Mouse (Mus musculus) cerebral cortex, adult 2 months (tissue): ENCODE data around the gene Nanos3.

Source experiments
- WGBS: fragments of 180-500 bp; shearing (Covaris S2); methylation state at CpG from one replicate; pipeline ENCODE4 v1.1.7; 2018; 5-methylcytosine and 5-hydroxymethylcytosine counted together

Nanos3 gene

DNA sequence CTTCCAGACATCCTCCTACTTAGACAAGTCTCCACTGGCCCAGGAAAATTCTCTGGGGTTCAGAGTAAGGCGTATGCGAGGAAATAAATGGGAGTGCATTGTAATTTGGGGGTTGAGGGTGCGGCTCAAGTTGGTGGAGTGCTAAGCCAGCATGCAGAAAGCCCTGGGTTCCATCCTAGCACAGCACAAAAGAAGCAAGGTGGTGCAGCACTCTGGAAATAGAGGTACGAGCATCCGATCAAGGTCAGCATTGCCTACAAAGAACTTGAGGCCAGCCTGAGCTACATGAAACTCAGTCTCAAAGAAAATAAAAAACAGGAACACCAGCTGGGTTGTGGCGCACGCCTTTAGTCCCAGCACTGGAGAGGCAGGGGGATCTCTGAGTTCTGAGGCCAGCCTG lies at the start of gene Nanos3:
Nanos3 (minus strand) TSS at position 101 of the 400 bp plus-strand sequence.
- WGBS = 97% methylated on average over 7 of the region's 7 CpGs

DNA sequence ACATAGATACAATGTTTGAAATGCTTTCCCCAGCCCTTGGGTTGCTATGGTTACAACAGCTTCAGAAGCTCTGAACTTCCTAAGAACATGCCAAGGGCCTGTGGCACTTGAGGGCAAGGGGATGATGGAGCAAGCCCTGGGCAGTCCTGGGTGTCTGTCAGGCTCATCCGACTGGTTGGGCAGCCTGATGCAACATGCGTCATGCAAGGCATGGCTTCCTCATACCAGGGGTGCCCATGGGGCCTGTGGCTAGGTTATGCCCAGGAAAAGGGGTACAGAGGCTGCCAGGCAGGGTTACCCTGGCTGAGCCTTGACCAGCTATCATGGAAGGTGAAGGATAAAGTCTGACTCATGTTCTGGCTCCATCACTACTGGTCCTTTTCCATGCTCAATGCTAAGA lies 48.0 kb upstream of the Nanos3 start:
- WGBS = 81% methylated on average over 2 of the region's 2 CpGs

DNA sequence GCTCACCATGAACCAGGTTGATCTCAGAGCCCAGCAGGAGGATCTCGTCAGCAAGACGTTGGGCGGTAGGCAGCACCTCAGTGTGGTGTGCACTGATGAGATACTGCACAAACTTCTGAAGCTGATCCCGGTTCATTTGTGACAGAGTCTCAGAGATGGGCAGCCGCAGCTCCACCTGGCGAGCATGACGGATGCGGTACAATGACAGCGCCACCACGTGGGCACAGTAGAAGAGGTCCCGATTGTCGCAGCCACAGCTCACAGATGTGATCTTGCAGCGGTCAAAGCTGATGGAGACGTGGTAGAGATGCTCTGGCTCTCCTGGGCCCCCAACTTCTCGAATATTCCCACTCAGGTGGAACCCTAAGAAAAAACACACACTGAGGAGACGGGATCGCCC lies 45.7 kb upstream of the Nanos3 start:
- WGBS = 80% methylated on average over 17 of the region's 17 CpGs

DNA sequence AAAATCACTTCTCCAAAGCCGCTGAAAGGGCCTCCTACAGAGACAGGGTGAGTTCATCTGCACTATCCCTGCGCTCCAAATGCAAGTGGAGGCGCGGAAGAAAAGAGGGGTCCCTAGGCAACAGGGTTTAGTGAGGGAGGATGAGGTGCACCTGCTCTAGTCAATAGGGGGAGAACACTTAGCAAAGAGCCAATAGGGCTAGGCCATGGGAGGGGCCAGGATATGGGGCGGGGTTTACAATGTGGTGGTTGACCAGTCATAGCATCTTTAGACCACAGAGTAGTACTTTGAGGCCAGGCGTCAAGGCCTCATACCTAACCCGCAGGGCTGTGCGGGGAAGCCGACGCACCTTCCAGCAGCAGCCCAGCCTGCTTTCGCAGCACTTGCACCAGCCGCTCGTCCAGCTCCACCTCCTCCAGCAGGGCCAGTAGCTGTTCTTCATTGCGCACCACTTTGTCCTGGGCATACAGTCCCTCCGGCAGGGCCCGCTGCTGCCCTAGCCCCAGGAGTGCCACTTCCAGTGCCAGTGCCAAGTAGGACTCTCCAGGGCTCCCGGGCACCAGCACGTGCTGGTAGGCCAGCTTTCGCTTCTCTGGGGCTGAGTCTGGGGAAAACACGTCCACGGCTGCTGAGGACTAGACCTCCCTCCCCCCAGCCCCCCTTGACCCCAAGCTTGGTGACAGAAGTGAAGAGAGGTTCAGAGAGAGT lies 38.5 kb upstream of the Nanos3 start:
- WGBS = 84% methylated on average over 21 of the region's 21 CpGs

DNA sequence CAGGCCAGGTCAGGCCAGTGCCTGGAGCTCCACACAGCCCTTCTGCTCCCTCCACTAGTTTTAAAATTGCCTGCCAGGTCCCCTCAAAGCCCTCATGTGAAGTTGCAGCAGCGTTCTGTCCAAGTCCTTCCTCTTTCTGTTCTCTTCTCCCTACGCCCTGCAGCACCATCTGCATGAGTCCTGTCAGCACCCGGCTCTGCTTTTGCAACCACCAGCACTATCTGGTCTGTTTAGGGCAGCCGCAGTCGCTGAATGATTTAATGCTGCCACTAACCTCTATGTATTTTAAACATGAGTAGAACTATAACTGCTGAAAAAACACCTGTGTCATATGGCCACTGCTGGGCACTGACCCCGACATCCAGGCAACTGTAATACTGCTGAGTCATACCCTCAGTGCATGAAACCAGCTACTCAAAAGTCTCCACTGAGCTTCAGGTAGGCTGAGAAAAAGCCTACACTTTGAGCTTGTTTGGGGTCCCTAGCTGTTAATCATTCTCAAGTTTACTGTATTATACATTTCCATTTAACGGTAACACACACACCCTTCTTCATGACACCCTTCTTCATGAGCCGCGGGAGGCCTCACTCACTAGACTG lies 37.6 kb upstream of the Nanos3 start:
- 74% methylated on average over 9 of the region's 9 CpGs for WGBS

DNA sequence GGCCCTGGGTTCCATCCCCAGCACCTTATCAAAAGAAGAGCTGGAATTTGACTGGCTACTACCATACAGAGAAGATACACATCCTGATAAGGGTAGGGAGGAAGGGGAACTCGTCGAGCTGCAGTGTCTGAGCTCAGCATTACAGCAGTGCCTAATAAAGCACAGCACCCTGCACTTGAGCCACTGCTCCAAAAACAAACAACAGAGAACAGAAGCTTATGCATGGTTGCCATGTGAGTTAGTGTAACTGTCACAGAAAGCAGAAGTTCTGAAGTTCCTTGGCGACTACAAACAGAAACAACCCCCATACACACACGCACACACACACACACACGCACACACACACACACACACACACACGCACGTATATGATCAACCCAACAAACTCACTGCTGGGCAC lies 35.1 kb upstream of the Nanos3 start:
- WGBS = 72% methylated on average over 7 of the region's 7 CpGs

DNA sequence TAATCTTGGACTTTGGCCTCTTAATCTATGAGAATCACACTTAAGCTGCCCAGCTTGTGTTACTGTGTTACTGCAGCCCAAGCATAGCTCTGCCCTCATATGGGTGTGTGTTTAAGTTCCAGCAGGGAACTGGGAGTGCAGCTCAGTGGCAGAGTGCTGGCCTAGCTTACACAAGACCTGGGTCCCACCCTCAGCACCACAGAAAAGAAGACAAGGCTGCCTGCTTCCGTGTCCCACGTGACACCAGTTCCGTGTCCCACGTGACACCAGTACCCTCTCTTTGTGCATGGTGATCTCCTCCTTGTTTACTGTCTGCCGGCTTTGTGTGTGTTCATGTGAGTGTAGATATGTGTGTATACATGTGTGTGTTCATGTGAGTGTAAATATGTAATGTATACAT lies 33.1 kb upstream of the Nanos3 start:
- WGBS = 94% methylated on average over 5 of the region's 5 CpGs

DNA sequence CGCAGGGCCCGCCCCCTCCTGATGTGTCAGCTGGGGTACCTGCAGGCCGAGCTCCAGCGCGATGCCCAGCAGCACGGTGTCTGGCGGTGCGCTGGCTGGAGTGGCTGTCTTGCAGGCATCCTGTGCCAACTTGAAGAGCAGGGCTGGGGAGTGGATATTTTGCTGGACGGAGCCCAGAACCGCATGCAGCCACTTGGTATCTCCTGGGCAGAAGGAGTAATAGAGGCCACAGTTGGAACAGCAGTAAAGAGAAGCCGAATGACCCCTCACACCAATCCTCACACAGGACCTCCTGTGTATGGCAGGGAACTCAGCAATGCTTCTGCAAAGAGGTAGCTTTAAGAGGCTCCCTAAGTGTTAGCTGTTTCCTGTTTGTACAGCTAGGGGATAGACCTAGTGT lies 32.2 kb upstream of the Nanos3 start:
- WGBS = 90% methylated on average over 11 of the region's 11 CpGs

DNA sequence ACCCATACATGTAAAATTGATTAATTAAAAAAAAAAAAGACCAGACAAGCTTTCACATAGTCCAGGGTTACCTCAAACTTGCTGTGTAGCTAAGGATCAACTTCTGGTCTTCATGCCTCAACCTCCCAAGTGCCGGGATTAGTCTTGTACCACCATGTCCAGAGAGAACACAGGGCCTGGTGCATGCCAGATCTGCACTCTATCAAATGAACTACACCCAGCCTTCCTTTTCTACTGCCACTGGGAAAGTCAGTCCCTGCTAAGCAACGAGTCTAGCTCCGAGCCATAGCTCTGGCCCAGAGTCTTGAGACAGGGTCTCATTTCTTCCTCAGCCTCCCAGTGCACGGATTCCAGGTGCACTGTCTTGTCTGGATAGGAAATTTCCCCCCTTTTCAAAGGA lies 28.3 kb upstream of the Nanos3 start:
- 89% methylated on average over 4 of the region's 4 CpGs for WGBS

DNA sequence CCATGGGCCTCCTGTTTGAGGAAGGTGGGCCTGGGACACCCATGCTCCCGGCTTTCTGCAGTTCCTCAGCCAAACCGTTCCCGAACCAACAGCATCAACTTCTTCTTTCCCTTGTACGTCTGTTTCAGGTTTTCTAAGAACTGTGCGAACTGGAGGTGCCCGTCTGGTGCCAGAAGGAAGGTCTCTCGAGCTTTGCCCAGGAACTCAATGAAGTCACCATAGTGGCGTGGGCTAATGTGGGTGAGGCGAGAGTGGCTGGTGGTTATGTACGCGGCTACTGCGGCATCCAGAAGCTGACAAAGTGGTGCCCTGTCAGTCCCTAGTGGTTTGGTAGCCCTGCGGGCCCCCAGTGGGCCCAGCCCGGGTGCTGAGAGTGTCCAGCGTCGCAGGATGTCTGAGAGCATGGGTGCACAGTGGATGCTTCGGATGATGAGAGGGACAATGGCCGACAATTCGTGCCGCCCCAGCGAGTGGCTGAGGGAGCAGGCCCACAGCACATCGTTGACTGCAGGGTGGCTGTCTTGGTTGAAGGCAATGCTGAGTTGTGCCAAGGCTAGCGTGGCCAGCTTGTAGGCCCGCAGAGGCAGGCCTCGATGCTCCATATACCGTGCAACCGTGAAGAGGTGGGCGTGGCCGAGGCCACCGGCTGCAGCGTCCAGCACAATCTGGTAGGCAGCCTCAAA lies 27.0 kb upstream of the Nanos3 start:
- 88% methylated on average over 31 of the region's 31 CpGs for WGBS

DNA sequence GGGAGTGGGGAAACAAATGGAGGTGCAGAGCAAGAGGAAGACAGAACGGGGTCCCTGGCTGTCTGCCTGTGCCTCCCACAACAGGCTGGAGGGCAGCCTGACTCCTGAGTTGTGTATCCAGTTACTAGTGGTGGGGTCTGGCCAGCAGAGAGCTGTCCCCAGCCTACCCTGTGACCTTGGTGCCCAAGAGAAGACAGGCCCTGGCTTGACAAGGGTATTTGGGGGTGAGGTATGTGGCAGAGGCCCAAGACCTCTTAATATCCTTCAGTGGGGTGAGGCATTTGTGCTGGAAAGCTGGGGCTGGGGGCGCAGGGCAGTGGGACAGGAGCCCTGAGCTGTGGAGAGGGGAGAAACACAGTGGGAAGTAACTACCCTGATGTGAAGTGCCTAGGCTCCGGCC lies 26.2 kb upstream of the Nanos3 start:
- WGBS = 81% methylated on average over 3 of the region's 3 CpGs

DNA sequence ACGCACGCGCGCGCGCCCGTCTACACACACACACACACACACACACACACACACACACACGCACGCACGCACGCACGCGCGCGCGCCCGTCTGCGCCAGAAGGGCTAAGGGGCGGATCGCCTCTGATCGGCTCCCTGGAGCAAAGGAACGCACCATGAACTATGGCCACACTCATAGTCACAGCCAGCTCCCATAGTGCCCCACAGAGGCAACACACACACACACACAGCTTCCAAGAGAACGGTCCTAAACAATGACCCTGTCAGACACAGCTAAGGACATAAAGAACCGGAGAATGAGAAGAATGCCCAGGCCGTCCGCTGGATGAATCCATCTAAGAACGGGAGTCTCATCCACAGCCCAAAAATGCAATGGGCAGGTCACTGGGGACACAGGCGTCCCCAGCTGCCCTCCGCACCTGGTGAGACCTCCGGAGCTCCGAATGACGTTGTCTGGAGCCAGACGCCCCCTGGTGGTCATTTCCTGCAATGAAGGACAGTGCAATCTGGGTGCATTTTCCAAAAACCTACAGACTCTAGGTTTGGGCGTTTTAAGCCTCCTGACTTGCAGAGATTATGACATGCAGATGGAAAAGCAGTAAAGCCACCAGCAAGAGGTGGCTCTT lies 25.3 kb upstream of the Nanos3 start:
- 37% methylated on average over 34 of the region's 34 CpGs for WGBS

DNA sequence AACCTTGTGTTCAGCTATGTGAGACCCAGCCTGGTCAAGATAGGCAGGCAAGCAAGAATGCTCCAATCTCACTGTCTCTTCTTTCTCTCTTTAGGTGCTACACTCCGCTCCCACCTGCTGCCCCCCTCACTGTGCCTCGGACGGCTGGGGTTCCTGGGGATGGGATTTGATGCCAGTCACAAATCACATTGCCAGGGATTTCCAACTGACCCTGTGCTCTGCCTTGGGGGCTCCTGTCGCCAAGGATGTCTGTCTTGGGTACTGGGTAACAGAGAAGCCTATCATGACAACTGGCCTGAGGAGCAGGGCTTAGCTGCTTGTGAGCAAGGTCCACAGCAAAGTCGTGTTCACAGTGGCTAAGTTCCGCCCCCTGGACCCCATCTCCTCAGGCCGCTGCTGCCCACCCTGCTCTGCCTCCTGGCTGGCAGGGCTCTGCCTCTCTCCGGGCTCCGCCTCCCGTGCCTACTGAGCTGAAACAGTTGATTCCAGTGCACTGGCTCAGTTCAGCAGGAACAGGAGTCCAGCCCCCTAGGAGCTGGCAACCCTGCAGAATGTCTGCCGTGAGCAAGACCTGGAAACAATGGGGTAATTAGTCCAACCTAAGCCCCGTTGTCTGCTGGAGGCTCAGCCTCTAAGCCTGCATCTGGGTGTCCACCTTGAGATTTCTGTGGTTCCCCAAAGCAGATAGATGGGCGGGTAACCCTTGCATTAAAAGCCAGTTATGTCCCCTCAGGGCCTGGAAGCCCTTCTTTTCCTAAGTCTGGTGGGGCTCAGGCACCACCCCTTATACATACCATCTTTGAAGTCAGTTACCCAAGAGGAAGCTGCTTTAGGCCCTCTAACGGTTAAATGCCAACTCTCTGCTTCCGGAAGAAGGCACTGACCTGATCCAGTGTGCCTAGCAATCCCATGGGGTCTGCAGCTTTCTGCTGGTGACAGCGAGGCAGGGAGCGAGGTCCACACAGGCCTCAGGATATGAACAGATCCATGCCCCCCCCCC lies 23.7 kb upstream of the Nanos3 start:
- WGBS = 41% methylated on average over 17 of the region's 17 CpGs

DNA sequence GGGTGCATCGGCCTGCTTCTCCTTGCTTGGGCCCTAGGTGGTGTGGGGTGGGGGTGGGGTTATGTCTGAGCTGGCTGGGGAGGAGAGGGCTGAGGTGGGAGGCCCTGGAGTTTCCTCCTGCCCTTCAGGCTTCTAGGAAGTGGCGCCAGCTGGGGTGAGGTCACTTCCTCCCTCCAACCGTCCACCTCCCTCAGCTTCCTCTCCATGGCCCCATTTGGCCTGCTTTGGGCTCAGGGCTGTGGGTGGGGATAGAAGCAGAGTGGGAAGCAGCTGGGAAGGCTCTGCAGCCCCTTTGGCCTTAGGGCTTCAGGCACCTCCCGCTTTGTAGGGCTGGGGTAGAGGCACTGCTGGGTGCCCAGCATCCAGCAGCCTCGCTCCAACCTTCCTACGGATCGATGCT lies 22.8 kb upstream of the Nanos3 start:
- WGBS = 40% methylated on average over 7 of the region's 7 CpGs

DNA sequence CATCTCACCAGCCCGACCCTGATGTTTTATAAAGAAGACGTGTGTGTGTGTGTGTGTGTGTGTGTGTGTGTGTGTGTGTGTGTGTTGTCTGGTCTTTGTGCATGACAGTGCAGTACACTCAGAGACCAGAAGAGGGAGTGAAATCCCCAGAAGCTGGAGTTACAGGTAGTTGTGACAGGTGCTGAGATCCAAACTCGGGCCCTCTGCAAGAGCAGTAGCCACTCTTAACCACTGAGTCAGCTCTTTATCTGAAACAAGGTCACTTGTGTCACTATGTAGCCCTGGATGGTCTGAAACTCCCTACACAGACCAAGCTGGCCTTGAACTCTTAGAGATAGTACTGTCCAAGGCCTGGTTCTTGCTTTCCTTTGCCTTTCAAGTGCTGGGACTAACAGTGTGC lies 21.6 kb upstream of the Nanos3 start:
- WGBS = 92% methylated on average over 3 of the region's 3 CpGs

DNA sequence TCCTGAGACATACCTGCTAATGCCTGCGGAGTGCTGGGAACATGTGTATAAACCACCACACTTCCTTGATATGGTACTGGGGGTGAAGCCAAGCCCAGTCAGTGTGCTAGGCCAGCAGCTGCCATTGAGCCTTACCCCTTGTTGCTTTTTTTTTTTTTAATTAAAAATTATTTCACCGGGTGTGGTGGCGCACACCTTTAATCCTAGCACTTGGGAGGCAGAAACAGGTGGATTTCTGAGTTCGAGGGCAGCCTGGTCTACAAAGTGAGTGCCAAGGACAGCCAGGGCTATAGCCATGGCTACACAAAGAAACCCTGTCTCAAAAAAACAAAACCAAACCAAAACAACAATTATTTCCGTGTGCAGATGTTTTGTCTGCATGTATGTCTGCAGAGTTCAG lies 20.1 kb upstream of the Nanos3 start:
- WGBS = 87% methylated on average over 5 of the region's 5 CpGs

DNA sequence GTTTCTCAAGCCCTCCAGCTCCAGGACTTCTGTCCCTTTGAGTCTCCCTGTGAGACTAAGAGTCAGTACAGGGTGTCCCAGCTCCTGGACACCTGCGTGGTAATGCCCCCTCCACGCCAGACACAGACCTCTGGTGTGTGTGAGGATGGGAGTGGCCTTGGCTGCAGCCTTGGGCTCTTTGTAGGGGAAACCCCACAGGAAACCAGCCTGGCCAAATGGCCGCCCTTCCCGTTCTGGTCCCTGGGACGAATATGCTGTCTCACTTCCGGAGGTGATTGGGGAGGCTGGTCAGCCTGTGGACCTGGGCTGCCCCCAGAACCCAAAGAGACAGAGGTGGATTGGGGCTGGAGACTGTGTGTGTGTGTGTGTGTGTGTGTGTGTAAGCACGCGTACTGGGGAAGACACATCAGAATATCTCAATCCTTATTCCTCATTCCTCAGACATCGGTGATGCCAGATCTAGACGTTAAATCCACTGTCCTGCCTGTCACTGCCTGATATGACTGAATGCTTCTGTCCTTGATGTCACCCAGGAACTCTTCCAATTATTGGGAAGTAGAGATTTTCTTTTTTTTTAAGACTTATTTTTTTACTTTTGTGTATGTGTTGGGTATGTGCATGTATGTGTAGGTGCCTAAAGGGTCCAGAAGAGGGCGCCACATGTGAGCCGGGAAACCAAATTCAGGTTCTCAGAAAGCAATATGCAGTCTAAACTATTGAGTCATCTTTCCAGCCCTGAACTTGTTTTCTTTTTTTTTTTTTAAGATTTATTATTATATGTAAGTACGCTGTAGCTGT lies 19.2 kb upstream of the Nanos3 start:
- WGBS = 53% methylated on average over 13 of the region's 13 CpGs

DNA sequence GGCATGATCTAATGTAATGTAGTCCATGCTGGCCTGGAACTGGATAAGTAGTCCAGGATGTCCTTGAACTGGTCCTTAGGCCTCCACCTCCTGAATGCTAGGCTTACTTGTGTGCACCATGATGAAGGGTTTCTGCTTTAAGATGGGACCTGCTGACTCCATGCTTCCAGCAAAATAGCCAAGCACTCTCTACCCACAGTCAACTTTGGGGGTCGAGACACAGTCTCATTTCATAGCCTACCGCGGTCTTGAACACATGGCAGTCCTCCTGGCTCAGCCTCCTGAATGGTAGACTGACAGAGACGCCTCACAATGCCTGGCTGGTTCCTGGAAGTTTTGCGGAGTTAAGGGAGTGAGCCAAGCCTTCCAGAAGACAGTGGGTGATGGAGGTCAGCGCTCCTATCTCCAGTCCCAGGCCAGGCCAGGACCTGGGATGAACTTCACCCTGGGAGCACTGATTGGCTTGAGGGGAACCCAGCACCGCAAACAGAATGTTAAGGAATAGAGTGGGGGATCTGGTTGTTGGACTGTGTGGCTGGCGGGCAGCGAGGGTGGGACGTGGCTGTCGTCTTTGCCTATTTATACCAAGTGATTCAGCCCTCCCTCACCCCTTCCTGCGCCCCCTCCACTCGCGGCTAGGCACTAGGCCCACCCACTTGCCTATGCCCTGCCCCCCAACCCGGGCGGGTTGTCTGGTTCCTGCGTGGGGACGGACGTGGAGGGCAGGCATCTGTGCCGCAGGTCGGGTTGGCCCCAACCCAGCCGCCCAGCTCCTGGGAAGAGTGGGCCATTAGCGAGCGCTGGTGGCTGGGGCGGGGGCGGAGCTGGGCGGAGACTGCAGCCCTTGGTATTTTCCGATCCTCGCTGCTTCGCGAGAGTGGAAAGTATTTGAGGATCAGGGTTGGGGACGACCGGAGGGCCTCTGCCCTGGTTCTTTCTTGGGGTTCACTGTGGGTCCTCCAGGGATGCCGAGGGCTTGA lies 18.2 kb upstream of the Nanos3 start:
- WGBS = 10% methylated on average over 34 of the region's 34 CpGs

DNA sequence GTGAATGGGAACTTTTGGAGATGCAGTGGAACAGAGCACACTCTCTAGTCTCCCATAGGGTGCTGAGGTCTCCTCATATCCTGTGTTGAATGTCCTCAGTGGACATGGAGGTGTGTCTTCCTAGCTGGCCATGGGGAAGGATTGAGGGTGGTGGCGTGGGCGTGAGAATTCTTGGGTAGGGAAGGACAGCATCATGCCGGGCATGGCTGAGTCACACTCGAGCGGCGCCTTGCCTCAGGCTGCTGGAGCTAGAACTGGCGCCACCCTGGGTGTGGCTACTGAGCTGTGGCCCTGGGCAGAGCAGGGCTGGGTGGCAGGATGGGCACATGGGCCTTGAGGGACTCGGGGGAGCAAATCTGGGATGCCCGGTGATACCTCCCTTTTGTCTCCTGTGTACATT lies 17.4 kb upstream of the Nanos3 start:
- WGBS = 43% methylated on average over 9 of the region's 9 CpGs
